Mouse (Mus musculus): ENCODE measurements at regions not wholly inside any gene's neighbourhood (a gene's known extent, or its start where the extent isn't known, plus 50 kb on each side); places are given as distances from the start of the nearest gene placed in this dataset.
A peak's percentile ranks its signal among the peaks of the same experiment; 100 is the strongest.

DNA sequence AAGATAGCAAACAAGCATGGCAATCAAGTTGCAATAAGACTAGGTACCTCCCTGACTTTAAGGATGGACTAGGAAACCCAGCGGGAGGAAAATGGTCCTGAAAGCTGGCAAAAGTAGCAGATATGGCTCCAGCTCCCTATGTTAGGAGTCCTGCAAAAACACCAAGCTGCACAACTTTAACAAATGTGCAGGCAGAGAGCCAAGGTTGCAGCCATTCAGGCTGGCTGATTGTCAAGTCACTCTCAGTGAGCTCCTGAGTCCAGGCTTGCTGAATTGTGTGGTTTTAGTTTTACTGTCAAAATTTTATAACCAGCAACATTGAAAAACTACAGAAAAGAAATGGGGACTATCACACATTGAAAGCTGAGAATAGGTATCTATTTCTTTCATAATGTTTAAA lies 1122.8 kb upstream of the Slc10a2 start:
- DNase-seq: no peak

DNA sequence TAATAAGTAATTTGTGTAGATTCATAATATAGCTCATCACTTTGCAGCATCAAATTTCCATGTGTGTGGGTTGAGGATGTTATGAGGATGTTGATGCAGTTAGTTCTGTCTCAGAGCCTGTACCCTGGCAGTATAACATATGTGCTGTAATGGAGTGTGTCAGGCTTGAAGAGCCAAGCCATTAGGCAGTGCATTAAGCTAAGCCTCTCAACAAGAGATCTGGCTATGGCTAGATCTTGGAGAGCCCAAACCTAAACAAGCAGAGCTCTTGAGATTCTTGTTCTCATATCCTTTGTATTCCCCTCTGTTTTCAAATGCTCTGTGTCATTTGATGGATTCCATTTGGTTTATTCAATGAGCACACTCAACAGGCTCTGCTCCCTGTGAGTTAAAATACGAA lies 1120.0 kb upstream of the Slc10a2 start:
- no peak for DNase-seq

DNA sequence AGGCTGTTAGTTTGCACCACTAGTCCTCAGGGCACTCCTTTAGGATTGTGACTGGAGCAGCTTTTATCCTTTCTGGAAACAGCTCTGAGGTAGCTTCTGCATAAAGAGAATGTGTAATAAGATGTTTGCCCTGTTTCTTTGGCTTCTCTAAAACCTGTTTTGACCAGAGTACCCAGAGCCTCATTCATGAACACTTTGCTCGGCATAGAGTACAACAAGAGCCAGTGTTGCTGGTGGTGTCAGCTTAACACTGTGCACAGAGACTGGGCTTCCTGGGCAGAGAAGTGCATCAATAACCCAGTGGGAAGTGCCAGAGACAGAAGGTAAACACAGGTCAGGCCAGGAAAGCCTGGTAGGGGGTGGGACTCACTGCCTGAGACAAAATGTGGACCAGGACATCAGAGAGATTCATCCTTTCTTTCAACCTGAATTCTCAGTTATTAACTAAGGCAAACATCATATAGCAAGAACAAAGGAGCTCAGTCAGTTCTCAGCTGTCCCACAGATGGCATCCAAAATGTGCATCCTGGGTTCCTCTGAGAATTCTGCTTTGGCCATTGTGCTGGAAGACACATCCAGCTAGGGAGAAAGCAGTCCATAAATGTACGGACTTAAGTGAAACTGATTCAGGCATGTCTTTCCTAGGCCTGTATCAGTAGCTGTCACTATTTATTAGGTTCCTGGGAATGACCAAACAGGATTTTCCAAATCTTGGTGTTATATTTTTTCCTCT lies 1102.6 kb upstream of the Slc10a2 start:
- no peak for DNase-seq

DNA sequence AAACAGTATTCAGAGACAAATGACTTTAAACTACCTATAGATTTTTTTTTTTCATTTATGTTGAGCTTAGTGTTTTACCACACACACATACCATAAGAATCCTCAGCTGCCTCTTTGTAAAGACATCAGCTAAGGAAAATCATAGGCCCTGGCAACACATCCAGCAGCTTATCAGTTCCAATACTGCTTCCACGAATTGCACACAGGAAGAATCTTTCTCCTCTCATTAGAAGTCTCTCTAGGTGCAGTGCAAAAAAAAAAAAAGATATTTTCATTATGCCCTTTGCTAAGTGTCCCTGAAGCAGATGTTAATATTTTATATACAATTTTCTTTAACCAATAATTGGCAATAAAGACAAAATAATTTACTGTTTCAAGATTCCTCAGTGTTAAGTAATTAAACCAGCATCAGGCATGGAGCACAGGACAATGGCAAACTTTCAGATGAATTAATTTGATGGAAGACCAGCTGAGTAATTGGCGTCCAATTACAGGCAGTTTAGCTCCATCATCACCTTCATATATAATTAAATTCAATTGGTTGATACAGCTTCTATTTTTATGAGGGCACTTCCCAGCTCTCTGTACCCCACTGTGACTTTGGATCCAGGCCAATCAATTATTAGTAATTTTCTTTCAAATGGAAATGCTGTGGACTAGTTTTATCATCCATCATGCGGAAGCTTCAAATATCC lies 1099.0 kb upstream of the Slc10a2 start:
- no peak for DNase-seq

DNA sequence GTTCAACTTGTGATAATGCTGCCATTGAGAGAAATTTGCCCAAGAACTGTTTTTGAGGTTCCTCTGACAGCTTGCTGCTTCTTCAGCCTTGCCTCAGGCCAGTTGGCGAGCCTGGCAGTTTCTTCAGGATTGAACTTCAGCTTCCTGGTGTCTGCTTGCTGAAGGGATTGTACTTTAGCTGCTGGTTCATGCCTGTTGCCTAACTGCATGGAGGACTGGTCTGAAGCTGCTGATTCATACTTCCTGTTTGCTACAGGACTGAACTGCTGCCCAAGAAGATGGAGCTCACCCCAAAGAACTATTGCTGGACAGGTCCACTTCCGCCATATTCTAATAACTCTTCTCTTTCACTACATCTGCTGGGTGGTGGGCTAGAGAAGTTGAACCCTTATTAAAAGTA lies 1086.3 kb upstream of the Slc10a2 start:
- no peak for DNase-seq

DNA sequence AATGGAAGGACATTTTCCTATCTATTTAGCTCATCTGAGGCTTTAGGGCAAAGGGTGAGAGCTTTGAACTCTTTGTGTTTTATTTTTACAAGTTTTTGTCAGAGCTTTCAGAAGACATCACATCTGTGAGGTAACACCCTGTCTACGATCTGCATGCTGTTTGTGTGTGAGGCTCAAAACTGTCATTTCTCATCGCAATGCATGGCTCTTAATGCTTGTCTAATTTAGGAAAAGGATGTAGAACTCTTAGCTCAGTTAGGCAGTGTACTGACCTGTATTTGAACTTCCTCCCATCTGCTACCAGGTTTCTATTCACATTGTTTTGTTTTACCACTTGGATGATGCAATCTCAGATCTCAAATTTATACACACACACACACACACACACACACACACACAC lies 1083.3 kb upstream of the Slc10a2 start:
- DNase-seq: no peak

DNA sequence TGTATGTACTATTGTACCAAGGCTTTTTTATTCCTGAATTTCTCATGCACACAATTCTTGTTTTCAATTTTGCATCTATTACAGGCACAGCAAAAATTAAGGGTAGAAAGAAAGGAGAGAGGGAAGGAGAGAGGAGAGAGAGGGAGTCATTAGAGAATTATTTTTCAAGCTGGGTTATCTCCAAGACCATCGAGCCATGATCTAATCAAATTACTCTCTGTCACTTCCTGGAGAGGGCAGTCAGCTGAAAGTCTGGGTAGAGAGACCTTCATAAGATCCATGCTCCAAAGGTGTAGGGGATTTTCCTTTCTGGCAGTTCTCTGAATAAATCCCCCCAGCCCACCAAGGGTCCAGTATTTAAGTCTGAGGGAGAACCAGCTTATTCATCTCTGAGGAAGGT lies 1081.4 kb upstream of the Slc10a2 start:
- DNase-seq: no peak

DNA sequence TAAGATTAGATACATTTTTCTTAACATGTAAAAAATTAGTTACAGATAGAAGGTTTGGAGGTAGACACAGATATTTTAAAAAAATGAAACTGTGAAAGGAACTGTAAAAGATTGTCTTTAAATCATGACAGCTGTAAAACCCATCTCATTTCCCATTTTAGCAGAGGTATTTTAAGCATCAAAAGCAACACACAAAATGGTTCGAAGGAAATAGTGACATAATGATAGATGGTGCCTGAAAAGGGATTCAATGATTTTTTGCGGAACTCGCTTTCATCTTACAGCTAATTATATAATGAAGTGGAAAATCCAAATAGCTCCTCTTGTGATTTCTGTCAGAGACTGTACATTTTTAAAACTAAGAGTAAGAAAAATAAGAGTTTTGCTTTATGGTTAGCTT lies 1074.5 kb upstream of the Slc10a2 start:
- DNase-seq: no peak

DNA sequence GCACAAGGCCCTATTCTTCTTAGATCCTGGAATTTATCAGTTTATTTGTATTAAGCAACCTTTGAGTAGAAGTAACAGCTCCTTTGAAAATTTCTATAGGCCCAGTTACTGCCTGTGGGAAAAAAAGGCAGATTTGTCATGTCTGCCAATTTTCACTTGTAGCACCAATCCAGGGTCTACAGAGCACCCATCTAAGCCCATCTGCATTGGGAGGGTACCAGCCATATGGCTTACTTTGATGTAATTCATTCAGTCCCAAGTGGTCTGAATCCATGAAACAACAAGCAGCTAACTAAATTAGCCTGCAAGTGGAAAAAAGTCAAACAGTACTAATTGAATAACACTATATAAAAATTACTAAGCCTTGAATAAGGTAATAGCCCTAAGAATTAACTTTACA lies 1061.3 kb upstream of the Slc10a2 start:
- DNase-seq: no peak

DNA sequence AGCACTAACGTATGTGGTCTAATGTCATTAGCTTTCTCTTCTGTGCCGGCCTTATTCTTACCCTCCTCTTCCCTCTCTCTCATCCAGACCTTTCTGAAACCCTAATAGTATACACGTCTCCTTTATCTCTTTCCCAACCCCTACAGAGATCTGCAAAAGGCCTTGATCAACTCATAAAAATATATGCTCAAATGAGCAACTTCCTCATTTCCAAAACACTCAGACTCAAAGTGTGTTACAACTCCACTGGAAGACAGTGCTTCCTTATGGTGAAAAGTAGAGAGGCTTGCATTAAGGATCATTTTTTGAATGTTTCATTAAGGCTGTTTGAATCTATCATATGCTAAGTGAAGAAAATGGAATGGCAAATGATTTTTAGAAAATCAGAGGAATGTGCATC lies 1060.1 kb upstream of the Slc10a2 start:
- no peak for DNase-seq

DNA sequence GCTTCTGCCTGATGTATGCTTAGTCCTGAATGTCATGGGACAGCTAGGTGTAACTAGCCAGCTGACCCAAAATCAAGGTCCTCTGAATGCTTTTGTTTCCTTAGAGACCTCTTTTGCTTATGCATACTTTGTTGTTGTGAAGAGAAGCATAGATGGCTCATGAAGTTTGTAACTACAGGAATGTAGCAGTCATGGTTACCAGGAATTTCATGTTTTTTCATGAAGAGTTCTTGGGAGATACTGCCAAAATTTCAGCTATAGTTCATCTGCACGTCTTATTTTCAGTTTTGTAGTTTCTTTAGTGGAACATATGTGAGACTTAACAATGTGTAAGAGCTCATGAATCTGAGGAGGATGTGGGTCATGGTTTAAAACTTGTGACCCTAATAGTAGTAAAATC lies 1059.6 kb upstream of the Slc10a2 start:
- no peak for DNase-seq

DNA sequence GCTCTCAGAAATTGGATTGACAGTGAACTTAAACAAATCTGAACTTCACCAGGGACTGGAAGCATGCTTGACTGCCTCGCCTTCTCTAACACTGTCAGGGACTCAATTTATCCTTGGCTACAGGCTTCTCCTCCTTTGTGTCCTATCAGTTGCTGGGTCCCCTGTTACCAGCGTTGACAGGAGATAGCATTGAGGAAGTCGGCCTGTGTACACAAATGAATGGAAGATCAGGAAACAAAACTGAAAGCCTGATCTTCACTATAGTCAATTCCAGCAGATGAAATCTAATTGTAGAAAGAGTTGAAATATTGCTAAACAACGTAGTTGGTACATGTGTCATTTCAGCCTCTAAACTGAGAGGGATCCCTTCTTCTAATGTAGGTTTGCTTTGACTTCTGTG lies 1039.4 kb upstream of the Slc10a2 start:
- no peak for DNase-seq

DNA sequence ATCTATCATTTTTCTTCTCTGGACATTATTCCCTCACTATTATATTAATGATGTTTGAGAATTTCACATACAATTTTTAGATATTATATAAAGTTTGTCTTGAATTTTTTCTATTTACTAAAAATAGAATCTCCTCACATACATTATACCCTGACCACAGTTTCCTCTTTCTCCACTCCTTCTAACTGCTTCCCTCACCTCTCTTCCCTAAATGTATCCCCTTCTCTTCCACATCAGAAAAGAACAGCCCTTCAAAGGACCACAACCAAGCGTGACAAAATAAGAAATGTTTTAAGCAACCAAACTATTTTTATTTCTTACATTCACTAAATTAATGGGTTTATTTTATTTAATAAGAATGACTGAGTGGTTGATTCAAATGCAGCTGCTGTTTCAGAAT lies 1034.9 kb upstream of the Slc10a2 start:
- DNase-seq: no peak

DNA sequence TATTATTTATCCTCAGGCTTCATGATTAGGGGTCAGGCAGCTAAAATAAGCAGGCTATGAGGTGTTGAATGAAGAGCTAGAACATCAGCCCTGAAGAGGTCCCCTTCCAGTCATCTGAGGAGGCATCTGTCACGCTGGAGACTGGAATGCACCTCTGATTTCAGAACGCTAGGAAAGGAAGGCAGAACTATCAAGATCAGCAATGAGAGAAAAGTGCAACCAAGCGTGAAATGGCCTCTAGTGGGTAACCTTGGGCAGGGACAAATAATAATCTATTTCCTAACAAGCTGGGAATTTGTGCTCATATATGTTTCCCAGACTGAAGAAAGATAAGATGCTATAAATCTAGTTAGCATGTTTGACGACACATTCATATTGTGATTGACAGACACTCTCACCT lies 1034.0 kb upstream of the Slc10a2 start:
- no peak for DNase-seq

DNA sequence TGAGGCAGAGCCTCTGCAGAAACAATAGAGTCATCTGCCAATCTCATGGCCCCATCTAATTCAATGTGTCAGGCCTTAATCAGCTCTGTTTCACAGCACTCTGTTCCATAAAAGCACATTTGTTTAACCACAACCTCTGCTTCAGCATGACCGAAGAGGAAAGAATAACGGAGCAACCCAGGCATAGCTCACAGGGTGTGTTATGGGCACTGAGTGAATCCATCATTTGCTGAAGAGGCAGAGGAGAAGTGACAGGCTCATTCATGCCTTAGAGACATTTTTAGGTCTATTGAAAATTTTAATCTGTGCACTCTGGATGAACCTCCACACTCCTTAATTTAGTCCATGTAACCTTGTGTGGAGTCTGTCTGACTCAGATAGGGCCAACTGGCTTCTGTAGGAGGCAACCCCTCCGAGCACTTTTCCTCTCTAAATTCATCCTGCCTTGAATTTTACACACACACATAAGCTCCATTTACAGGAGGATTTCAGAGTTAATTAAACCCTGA lies 1027.1 kb upstream of the Slc10a2 start:
- no peak for DNase-seq

DNA sequence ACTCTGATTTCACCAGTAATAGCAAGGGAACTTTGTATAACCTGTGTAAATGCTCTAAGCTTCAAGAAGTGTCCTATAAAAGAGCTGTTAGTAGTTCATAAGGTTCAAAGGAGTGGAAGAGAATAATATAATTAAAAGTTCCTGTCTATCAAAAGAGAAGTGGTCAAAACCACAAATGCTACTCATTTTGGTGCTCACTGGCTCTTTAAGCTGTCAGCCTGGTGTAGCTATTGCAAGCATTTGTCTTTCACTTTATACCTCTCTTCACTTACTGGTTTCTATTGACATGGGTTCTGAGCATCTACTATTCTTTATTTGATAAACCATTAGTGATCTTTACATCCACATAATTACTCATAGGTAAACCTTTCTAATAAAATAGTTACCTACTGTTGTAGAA lies 1020.1 kb upstream of the Slc10a2 start:
- DNase-seq: no peak

DNA sequence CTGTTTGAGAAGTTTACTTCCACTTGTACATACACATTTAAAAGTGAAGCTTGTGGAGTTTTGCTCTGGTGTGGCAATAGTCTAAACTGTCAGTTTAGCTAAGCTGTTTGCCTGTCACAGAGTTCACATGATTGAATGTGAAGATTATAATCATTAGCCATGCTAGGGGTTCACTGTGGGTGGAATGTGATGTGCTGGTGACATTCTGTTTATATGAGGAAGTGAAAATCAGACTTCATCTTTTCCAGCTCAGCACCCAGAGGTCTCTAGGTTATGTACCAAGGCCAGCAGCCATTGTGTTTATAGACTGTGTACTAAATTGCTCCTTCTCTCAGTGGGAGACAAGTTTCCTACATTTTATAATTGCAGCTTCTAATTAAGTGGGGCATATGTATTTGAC lies 1014.4 kb upstream of the Slc10a2 start:
- no peak for DNase-seq

DNA sequence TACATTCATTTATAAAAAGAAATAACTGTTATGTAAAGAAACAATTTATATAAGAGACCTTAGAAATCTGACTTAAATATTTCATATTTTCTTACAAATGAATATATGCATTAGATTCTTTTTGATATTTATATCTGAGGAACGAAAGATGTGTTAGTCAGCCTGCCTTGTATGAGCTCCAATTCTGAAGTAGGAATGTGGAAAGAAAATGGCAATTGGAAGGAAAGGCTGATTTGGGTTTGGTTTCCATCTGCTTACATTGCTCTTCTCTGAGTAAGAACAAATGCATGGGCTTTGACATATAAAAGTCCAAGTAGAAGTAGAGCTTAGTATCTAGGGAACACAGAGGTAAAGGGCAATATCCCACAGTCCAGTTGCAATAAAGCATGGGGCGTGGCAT lies 1006.2 kb upstream of the Slc10a2 start:
- DNase-seq: no peak

DNA sequence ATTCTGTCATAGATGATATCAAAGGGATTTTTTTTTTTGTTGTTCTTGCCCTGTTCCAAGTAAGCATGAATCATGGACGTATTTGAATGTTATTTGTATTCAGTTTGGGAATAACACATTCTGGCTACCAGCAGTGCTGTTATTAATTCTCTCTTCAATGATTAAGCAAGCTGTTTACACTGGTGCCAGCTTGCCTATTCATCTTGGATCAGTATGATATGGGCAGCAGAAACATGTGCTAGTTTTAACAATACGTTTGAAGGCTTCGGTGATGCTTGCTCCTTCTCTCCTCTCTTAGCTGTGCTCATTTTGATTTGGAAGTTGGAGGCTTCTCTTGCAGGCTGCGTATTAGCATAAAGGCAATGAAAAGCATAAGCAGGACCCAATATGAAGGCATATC lies 984.9 kb upstream of the Slc10a2 start:
- DNase-seq: no peak

DNA sequence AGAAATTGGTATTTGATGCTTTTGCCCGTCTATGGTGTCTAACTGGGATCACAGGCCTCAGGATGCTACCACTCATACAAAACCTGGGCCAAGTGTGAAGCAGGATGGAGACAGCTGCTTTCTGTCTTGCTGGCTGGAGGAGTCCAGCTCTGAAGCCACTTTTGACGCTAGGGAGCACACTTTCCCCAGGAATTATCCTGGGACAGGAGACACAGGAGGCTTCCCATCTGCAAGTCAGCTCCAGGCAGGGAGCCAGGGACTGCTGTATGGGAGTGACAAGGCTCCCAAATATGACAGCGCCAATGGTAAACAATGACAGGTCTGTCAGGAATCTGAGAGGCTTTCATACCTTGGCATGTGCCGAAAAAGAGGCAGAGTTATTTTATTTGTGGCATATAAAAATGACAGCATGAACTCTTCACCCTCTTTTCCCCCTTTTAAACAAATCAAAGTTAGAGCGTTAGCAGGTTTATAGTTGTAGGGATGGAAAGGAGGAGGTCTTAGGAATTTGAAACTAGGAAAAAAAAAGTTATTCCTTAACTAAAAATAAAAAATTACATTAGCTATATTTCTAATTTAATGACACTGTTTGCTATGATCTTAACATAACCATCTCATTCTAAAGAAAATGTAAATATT lies 938.9 kb upstream of the Slc10a2 start:
- peak; percentile 72 for DNase-seq

DNA sequence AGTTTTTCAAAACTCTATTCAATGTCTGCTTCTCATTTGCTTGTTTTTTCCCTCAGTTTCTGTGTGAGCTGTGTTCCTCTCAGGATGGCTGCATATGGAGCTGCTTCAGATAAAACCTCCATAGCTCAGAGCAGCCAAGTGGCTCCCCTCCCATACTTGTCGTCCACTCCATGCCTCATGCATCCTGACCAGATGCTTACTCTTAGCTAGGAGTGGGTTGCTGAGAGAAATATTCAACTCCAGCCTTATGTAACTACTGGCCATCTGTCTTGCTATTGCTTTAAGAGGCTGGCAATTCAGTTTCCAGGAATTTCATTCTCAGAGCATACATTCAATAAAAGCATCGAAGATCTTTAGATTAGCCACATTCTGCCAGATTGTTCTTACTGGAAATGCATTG lies 907.1 kb upstream of the Slc10a2 start:
- no peak for DNase-seq

DNA sequence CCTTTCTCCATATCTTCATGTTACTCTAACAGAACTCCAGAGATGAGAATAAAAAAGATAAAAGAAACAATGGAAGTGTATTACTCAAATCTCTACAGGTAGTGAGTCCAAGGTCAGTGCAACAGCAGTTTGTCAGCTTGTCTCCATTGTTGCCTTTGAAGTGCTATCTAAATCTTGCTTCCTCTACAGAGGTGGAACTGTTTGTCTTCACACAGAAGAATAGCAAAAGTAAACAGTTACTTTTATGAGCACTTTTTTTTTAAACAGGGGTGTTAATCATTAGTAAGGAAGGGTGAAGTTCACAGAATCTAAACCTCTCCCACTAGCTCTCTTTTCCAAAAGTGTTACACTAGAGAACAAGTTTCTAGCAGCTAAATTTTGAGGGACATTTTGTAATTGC lies 906.0 kb upstream of the Slc10a2 start:
- no peak for DNase-seq

DNA sequence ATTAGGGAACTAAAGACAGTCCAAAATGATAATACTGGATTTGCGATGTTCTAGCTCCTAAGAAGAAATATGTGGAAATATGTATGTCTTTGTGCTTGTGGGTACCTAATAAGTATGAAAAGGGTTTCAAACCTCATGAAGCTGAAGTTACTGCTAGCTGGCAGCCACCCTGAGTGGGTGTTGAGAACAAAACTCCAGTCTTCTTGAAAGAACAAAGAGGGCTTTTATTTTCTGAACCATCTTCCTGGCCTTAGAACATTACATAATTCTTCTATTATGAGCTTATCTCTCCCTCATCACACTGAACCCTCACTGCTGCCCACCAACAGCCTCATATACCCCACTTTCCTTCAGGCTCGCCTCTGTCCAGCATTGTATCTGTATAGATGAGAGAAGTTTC lies 905.6 kb upstream of the Slc10a2 start:
- no peak for DNase-seq

DNA sequence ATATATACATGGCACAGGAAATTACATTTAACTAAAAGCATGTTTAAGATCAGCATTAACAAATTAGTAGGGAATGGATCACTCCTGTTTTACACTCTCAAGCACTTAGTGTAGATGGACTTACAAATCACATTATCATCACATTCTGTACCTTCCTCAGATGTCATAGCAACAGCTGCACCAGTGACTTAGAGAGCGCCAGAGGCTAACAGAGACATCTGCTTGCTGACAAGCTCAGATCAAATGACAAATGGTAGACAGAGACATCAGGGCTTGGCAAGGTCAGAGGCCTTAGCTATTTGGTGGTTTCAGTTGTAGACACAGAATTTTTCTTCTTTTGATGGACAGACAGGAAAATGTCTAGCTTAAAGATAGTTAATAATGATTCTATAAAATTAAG lies 897.5 kb upstream of the Slc10a2 start:
- DNase-seq: no peak

Measured in heart, postnatal 4 days (tissue).